Mouse (Mus musculus) embryo, embryonic 10 days (tissue): ENCODE measurements around the gene Fam199x.

Experiments used
- DNase-seq: peaks from one replicate; pipeline ENCODE4 v3.0.0-alpha.2; 2015; ENCODE audit warnings: low spot score

Gene Fam199x

DNA sequence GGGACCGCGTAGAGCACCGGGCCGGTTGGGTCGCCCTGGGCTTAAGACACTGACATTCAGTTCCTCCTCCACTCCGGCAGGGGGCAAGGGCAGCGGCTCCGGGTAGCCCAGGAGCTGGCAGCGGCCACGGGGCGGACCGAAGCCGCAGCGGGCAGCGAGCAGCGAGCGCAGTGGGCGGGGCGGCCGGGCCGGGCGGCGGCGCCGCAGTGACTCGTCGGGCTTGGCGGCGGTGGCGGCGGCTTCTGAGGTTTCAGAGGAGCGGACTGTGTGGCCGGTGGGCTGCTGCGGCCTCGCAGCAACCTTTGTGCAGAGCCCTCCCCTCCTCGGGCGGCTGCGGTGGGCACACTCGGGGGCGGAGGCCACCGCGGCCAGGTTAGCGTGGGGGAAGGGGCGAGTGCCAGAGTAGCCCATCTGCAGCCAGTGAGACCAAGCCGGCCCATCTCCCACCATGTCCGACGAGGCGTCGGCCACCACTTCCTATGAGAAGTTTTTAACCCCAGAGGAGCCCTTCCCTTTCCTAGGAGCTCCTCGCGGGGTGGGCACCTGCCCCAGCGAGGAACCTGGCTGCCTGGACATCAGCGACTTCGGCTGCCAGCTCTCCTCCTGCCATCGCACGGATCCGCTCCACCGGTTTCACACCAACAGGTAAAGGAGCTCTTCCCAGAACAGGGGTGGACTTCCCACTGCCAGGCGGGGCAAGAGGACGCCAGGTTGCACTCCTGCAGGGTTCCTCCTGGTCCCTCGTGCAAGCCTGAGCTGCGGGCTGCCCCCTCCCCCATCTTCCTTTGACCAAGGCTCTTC, at the start of gene Fam199x:
Gene Fam199x, plus strand, starts transcription at position 170 of the 801 bp plus-strand sequence.
- DNase-seq: peak; percentile 84

DNA sequence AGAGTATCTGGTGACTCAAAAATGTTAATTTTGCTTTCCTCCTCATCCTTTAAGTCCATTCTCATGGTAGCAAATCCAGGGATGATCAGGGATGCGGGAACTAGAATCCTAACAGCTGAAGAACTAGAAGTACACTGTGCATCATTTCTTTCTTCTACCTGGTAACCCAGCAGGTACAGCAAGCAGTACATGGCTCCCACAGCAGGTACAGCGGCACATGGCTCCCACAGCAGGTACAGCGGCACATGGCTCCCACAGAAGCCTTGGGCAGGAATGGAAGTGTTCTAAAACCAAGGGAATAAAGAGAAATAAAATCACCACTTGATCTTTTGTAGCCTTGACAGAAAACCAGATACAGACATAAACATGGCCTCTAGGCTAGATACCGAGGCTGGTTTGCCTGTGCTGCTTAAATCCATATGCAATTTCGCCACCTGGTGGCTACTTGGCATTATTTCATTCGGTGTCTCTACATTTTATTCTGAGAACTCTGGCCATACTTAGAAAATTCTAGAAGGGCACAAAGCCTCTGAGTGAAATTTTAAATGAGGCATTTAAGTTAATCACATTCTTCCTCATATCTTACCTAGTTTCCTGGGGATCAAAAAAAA, 34.2 kb upstream of the Fam199x start:
- DNase-seq: peak; percentile 78

DNA sequence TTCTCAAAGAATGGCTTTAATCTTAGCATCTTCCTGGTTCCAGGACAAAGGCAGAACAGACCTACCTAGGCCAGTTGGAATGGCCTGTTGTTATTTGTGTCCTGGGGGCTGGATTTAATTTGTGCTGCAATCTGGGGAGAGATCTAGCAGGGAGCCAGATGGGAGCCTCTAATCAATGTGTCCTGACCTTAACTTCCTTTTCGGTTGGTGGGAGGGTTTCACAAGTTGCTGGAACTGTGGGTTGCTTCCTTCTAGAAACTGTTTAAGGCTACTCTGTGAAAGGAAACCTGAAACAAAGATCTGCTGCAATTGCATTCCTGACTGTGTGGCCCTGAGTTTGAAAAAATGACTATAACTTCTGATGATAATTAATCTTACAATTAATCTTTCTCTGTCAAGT, 31.7 kb upstream of the Fam199x start:
- DNase-seq: no peak

DNA sequence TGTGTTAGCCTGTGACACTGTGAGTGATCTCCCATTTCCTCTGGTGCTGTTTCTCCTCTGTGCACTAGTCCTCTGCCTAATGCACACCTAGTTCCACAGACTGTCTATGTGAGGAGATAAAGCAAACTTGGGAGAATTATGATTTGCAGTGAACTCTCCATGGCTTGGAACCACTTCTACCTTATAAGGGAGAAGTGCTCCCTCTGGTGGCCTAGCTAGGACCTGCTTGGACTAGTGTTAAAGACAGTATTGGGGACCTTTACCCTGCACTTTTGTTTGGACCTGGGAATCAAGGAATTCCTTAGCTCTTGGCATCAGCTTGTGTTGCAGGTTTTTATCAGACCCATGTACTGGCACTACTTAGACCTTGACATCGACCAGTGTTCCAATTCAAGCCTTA, 30.1 kb upstream of the Fam199x start:
- DNase-seq: peak; percentile 70

DNA sequence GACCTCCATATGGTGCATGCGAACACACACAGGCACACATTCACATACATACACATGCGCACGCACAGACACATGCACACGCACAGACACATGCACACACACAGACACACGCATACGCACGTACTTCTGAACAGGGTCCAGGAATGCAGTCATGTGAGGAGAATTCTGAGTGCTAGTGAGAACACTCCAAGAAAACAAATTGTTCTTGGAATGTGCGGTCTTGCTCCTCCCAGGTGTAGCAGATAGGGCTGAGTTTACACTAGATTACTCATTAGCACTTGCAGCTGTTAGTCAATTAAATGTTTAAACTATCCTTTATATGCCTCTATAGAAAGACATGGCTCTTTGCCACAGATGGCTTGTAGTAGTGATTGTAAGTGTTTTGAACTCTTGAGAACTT, 18.5 kb upstream of the Fam199x start:
- no peak for DNase-seq

DNA sequence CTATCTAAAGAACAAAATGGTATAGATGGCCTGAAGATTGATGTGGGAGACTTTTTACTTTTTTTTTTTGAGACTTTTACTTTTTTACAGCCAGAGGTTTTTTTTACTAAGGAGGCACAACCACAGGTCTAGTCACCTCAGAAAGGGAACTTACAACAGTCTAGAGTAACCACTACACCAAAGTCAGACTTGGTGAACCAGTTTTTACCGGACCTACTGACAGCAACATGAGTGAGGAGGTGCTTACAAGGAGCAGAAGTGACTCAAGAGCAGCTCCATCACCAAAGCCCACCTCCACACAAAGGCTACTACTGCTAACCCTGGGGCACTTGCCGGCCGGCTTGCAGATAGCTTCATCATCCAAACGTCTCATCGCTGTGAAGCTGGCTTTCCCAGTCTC, 17.7 kb upstream of the Fam199x start:
- DNase-seq: no peak

DNA sequence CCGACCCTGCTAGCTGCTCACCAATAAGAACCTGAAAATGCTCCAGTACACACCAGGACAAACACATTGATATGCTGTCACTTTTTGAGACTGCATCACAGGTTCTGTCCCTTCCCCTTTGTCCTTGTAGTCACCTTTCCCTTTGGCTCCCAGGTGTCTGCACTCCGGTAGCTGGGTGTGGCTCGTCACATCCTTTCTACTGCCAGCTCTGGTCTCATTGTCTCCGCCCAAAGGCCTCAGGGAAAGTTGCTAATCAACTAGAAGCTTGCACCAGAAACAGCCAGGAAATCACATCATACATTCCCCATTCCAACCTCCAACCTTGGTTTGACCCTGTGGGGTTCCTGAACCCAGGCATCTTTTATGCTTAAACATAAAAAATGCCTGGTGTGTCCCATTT, 15.1 kb upstream of the Fam199x start:
- DNase-seq: no peak

DNA sequence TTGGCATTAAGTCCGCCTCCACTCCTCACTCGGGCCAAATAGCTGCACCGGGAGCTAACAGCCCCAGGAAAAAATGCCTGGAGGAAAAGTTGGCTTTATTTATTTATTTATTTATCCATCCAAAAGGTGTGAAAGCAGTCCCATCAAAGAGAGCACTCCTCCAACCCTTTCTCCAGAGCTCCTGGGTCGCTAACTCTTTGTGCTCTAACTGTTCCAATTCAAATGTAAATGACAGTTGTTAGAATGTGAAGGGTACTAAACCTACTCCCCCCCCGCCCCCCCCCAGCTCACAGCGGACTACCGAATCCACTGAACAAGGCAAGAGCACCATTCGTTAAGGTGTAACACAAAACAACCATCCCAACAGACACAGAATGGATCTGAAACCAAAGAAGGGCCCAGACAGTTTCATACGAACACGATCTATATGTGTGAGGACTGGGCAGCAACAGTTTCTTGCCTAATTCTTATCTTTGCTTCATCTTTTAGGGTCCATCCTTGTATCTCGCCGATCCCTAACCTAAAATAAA, 11.9 kb upstream of the Fam199x start:
- no peak for DNase-seq

DNA sequence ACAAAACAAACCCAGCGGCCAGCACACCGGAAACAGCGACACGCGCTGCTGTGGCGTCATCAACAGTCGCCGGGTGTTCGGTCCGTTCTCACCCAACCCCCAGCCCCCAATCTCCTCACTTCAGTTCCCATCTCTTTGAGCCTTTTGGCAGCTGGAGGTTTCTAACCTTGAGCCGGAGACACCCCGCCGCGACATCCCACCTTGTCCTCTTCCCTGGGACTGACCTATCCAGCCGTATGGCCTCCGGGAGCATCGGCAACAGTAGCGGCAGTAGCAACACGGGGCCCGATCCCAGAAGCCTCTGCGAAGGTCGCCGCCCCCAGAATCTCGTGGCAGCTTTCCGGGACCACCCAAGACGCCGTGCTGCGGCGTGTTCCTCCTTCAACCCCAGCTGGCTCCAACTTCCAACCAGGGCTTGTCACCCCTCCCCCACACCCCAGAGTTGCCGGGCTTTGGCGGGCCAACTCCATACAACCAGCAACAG, 11.4 kb upstream of the Fam199x start, which contains the start of gene Slc25a53:
Gene Slc25a53, minus strand, starts transcription at position 303 of the 484 bp plus-strand sequence.
- DNase-seq: peak; percentile 90

DNA sequence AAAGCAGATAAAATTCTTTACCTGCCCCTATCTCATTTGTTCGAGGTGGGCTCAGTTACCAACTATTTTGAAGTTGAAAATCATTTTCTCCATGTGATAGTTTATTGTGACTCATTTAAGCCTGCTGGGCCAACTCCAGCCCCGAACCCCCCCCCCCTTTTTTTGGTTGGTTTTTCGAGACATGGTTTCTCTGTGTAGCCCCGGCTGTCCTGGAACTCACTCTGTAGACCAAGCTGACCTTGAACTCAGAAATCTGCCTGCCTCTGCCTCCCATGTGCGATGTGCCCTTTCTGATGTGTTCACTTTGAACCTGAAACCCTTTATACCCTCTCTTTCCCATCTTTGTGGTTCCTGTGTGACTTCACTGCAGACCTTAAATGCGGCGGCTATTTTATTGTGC, 10.9 kb upstream of the Fam199x start:
- no peak for DNase-seq

DNA sequence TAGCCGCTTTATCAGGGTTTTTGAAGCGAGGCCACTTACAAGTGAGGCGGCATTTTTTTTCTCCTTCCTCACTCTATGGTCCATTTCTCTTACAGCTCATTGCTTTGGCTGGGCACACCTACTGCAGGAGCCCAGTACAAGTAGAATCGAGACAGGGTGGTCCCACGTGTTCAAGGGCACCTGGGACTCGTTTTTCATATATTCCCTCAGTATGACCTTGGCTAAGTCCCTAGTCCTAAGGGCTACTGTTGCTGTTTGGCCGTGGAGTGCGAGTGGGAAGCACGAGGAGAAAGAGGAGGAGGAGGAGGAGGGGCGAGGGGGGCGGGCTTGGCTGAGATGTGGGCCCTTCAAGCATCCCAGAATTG, 352 bp upstream of the Fam199x start:
- DNase-seq: no peak

DNA sequence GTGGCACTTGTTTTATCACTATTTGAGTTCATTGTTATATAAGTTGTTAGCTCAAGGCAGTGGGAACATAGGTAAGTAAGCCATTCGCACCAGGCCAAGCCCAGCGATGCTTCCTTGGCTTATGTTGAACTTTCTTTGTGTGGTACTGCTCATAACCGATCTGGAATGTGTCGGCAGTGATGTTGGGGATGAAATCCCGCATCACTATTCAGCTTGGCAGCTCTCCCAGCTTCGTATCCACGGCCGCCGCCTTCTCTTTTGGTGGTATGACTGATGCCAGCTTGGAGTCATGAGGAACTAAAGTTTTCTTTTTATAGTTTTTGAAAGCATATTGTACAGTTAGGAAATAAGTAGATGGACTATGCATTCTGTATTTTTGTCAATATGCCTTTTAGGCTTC, 13.8 kb downstream of the Fam199x start:
- no peak for DNase-seq

DNA sequence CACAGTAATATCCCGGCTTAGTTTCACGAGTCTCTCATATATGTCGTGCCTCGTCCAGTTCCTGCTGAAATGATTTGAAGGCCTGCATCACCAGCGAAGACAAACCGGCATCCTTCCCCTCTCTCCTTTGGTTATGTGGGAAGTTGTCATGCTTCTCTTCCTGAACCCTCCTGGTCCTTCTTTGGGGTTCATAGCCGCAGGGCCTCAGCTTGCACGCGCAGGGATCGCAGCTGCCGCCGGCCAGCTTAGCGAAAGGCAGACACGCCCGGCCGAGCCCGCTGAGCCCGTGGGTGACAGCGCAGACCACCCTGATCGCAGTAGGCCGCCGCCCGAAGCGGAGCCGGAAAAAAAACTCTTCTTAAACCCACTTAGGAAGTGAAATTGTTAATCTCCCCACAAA, 55.1 kb downstream of the Fam199x start:
- DNase-seq: no peak

DNA sequence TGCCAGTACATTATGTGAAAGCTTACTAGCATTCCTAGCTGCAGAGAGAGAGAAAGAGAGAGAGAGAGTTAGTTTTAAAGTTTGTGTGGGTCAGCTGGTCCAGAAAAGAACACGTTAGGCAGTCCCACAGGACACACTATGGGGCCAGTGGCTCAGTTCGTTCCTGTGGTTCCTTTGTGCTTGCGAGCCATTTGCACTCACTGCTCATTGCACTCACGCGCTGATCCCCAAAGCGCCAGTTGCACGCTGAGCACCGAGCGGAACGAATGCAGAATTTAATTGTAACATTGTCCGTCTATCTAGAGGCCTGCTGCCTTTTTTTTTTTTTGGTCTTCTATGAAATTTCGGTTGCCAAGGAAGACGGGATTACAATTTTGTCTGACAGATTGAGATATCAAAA, 57.1 kb downstream of the Fam199x start:
- no peak for DNase-seq

DNA sequence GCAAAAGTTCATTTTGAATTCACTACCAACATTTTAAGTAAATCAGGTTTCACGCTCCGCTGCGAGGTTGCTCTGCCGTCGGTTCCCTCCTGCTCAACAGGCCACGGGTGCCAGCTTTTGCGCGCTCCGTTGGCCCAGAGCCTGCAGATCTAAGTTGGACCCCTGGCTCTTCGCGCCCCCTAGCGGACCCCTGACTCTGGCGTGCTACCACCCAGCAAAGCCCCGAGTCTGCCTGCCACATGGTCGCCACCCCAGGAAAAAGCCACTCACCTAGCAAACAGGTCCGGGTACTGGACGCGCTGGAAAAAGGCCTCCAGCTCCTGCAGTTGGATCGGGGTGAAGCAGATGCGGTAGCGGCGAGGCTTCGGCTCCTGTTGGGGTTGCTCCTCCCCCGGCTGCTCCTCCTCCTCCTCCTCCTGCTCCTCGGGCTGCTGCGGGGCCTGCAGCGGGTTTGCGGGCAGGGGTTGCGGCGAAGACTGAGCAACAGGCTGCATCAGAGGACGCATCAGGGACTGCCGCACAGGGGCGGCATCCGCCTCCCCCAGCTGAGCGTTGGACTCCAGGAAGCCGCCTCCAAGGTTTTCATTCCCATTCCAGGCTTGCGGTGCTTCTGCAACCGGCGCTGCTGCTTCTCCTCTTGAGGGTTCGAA, 68.8 kb downstream of the Fam199x start:
- DNase-seq: peak; percentile 82

DNA sequence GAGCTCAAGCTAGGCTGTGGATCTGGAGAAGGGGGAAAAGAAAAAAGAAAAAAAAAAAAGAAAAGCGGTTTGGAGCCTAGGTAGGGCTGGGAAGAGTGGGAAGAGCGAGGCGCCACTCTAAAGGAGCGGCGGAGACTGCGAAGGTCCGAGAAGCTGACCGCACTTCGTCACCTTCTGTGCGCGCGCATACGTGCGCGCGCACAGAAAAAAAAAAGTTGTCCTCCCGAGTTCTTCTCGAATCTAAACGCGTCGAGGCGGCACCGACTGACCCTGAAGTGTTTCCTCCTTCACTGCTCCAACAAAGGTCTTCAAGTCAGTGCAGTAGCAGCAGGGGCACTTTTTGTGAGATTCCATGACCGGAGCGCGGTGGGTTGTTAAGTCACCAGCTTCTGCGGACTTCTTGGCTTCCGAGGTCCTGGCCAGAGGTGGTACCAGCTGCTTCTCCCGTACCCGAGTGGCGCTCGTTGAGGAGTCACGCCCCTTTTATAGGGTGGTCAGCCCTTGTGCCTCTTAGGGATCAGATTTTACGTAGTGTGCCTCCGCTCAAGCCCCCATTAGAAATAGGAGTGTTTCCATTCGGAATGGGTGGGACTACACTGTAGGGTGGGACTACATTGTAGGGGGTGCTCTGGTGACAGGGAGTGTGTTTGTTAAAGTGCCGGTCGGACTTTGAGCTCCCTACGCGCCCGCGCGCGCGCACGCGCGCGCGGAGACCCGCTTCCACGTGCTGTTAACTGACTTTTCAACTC, 70.5 kb downstream of the Fam199x start:
- peak; percentile 6 for DNase-seq

DNA sequence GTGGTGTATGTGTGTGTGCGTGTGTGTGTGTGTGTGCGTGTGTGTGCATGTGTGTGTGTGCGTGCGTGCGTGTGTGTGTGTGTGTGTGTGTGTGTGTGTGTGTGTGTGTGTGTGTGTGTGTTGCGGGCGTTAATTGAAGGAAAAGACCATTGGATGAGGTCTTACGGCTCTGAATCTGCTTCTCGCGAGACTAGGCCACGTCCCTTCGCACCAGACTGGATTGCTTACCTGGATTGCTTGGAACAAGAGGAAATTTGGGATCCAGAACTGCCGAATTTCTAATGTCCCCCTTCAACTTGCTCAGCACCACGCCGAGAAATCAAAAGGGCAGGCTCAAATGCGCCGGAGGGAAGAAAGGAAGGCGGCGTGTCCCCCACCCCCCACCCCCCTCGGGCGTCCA, 72.3 kb downstream of the Fam199x start, which contains the start of gene Esx1:
Gene Esx1, minus strand, starts transcription at position 366 of the 400 bp plus-strand sequence.
- DNase-seq: no peak

DNA sequence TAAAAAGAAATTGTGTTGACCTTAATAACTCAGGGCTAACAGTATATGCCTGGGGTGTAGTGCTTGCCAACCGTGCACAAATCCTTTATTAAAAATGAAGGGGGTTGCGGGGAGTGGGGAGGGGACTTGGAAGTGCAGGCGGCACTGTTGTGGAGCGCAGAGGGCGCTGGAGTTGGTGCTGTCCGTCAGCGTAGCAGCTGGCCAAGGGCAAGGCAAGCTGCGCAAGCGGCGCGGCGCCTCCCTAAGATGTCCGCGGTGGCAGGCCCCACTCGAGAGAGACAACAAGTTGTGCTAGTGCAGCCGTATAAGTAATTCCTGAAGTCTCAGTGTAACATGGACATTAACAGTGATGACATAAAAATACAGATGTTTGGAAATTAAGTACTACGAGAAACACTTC, 78.1 kb downstream of the Fam199x start:
- DNase-seq: peak; percentile 58
